In genomic region chr10:118758825-118759471, GRCm38 (mm10) we compare ENCODE assay signal across 8 mouse cellular contexts.
DNase-seq lines count a peak whose midpoint lies in the region; ATAC-seq lines count a peak whose summit lies in the region.

No protein-coding gene starts in this region.

- no peaks in the 10 kb centered on the region for H3K36me3 ChIP-seq in heart, embryonic 11.5 days (ENCODE audit: control insufficient read depth, insufficient read depth, low read length)
- no peaks in the 10 kb centered on the region for H3K36me3 ChIP-seq in heart, embryonic 15.5 days
- no peaks in the 10 kb centered on the region for H3K36me3 ChIP-seq in midbrain, embryonic 15.5 days (replicated peaks)

- no peaks in the 10 kb centered on the region for H3K27me3 ChIP-seq in heart, embryonic 11.5 days (ENCODE audit: control insufficient read depth, insufficient read depth, low read length)
- no peaks in the 10 kb centered on the region for H3K27me3 ChIP-seq in heart, embryonic 15.5 days
- no peaks in the 10 kb centered on the region for H3K27me3 ChIP-seq in midbrain, embryonic 15.5 days (replicated peaks)

- H3K27ac ChIP-seq in heart, embryonic 11.5 days (ENCODE audit: low read depth, low read length), result no peak overlapping the region
- 0 out of 2 replicates have a peak overlapping the region, but pooled peaks have one; percentile 24 for H3K27ac ChIP-seq in heart, embryonic 15.5 days
- H3K27ac ChIP-seq in midbrain, embryonic 15.5 days, result no peak overlapping the region

- peaks cover 7% of the 10 kb centered on the region for H3K4me1 ChIP-seq in heart, embryonic 11.5 days (ENCODE audit: control insufficient read depth, insufficient read depth, low read length)
- peaks cover 7% of the 10 kb centered on the region for H3K4me1 ChIP-seq in heart, embryonic 15.5 days (replicated peaks)
- no peaks in the 10 kb centered on the region for H3K4me1 ChIP-seq in midbrain, embryonic 15.5 days

- no peak overlapping the region for H3K4me2 ChIP-seq in heart, embryonic 11.5 days
- H3K4me2 ChIP-seq in heart, embryonic 15.5 days, result no peak overlapping the region
- H3K4me2 ChIP-seq in midbrain, embryonic 15.5 days, result no peak overlapping the region

- ATAC-seq in heart, embryonic 11.5 days (replicated peaks; ENCODE audit: insufficient number of reproducible peaks, low FRiP score, low TSS enrichment), result no peak
- ATAC-seq in heart, embryonic 15.5 days (replicated peaks; ENCODE audit: insufficient number of reproducible peaks, insufficient read depth, low FRiP score, low read depth), result peak; percentile 53; the same call in 1 of the 2 replicates
- peak; percentile 63 for ATAC-seq in midbrain, embryonic 15.5 days (replicated peaks)

- H3K9ac ChIP-seq in heart, embryonic 11.5 days (ENCODE audit: low read depth, low read length), result no peak overlapping the region
- no peak overlapping the region for H3K9ac ChIP-seq in heart, embryonic 15.5 days
- no peak overlapping the region for H3K9ac ChIP-seq in midbrain, embryonic 15.5 days

- DNase-seq in heart, adult 18-20 months, result peak; percentile 84 to 86
- peak; percentile 16 for DNase-seq in thymus, postnatal 25 days
- DNase-seq in thymus, adult 18-20 months, result no peak
- no peak for DNase-seq in left cerebral cortex, adult 18-20 months (ENCODE audit: low spot score in 2 of 2)
- no peak for DNase-seq in testis, postnatal 14 days (ENCODE audit: low spot score)

- no peaks in the 10 kb centered on the region for H3K9me3 ChIP-seq in heart, embryonic 11.5 days (replicated peaks; ENCODE audit: control insufficient read depth, low read length)
- H3K9me3 ChIP-seq in heart, embryonic 15.5 days (replicated peaks), result no peaks in the 10 kb centered on the region
- H3K9me3 ChIP-seq in midbrain, embryonic 15.5 days, result no peaks in the 10 kb centered on the region

- no peak overlapping the region for H3K4me3 ChIP-seq in heart, embryonic 11.5 days (ENCODE audit: low read depth, low read length)
- no peak overlapping the region for H3K4me3 ChIP-seq in heart, embryonic 15.5 days
- H3K4me3 ChIP-seq in midbrain, embryonic 15.5 days, result no peak overlapping the region

- WGBS in heart, embryonic 11.5 days (ENCODE audit: insufficient replicate concordance), result 85% methylated on average over 18 of the region's 18 CpGs
- 75% methylated on average over 18 of the region's 18 CpGs for WGBS in heart, embryonic 15.5 days
- 68% methylated on average over 18 of the region's 18 CpGs for WGBS in midbrain, embryonic 15.5 days

Comparison
In these comparisons a context has a peak if more than half of its experiments do, and no peak if none do; other contexts are left out.
1. DNase-seq: peak in heart, adult 18-20 months (2 of 2) and thymus, postnatal 25 days (single experiment); none in thymus, adult 18-20 months (0 of 2), left cerebral cortex, adult 18-20 months (0 of 2) and testis, postnatal 14 days (single experiment).